Comparison of ENCODE assay signal across 8 mouse cellular contexts in the genomic region with DNA sequence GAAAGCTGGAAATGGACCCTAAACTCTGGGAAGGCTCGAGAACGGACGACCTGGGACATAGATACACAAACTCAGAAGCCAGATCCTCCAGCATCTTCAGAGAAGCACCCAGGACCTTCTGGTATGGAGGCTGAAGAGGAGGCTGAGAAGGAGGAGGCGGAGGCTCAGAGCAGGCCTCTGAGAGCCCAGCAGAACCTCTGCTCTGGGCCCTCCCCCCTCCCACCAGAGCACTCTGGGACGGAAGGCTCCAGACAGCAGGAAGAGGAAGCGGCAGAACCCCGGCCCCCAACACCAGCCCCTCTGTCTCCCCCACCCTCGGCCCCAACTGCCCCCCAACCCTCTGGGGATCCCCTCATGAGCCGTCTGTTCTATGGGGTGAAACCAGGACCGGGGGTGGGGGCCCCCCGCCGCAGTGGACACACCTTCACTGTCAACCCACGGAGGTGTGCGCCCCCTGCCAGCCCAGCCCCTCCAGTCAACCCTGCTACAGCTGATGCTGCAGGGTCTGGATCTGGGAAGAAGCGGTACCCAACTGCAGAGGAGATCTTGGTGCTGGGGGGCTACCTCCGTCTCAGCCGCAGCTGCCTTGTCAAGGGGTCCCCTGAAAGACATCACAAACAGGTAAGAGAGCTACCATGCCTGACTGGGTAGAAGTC. TPM values are rescaled to one million over a fixed set of nuclear protein-coding genes. Genes with fewer than 3 reads are reported as not detected.
A peak's percentile ranks its signal among the peaks of the same experiment; 100 is the strongest.
DNase-seq lines count a peak whose midpoint lies in the region; ATAC-seq and TF ChIP-seq lines count a peak whose summit lies in the region.

No protein-coding gene starts in this region.

- H3K9me3 ChIP-seq in forebrain, embryonic 10.5 days, result peaks cover 6% of the 10 kb centered on the region
- H3K9me3 ChIP-seq in hindbrain, postnatal 0 days (ENCODE audit: low read length), result no peaks in the 10 kb centered on the region

- no peaks in the 10 kb centered on the region for H3K36me3 ChIP-seq in testis, adult 2 months (ENCODE audit: control insufficient read depth, insufficient read depth, low read length)
- peaks cover 63% of the 10 kb centered on the region for H3K36me3 ChIP-seq in forebrain, embryonic 10.5 days (replicated peaks)
- no peaks in the 10 kb centered on the region for H3K36me3 ChIP-seq in hindbrain, postnatal 0 days (ENCODE audit: insufficient read depth, low read length)

- peak overlapping the region; percentile 92 for H3K4me3 ChIP-seq in testis, adult 2 months (ENCODE audit: control insufficient read depth, low read depth, low read length)
- H3K4me3 ChIP-seq in forebrain, embryonic 10.5 days, result peak overlapping the region; percentile 77
- peak overlapping the region; percentile 56 for H3K4me3 ChIP-seq in hindbrain, postnatal 0 days (ENCODE audit: low read length)
- H3K4me3 ChIP-seq in lung, adult 2 months (replicated peaks; ENCODE audit: extremely low read depth, low read depth, low read length), result peak overlapping the region; percentile 93
- peak overlapping the region; percentile 53 for H3K4me3 ChIP-seq in olfactory bulb, adult 2 months (ENCODE audit: insufficient read depth, low read depth, low read length)

- no peak for DNase-seq in testis, postnatal 14 days (ENCODE audit: low spot score)
- DNase-seq in forebrain, embryonic 10.5 days (ENCODE audit: extremely low spot score, low spot score), result no peak
- DNase-seq in hindbrain, postnatal 0 days (ENCODE audit: low spot score), result no peak
- DNase-seq in lung, adult 2 months, result peak; percentile 34
- no peak for DNase-seq in ovary, postnatal 10 days (ENCODE audit: low spot score)
- DNase-seq in cerebellum, postnatal 4 days (ENCODE audit: low spot score in 2 of 2), result no peak

- 36% methylated on average over 17 of the region's 17 CpGs for WGBS in forebrain, embryonic 10.5 days
- 25% methylated on average over 16 of the region's 17 CpGs for WGBS in hindbrain, postnatal 0 days
- 14% methylated on average over 17 of the region's 17 CpGs for WGBS in lung, adult 2 months
- WGBS in olfactory bulb, adult 2 months, result 43% methylated on average over 17 of the region's 17 CpGs

- peak overlapping the region; percentile 93 for H3K4me2 ChIP-seq in hindbrain, postnatal 0 days (ENCODE audit: low read depth, low read length)

- H3K9ac ChIP-seq in hindbrain, postnatal 0 days (replicated peaks; ENCODE audit: low read length), result peak overlapping the region; percentile 84

- TF ChIP-seq CTCF in testis, adult 2 months (IDR thresholded peaks at IDR 0.05; ENCODE audit: control insufficient read depth, insufficient read depth, insufficient replicate concordance, low read depth, low read length), result no peak
- no peak for TF ChIP-seq CTCF in hindbrain, postnatal 0 days (IDR thresholded peaks at IDR 0.05; ENCODE audit: low read depth)
- TF ChIP-seq CTCF in lung, adult 2 months (IDR thresholded peaks at IDR 0.05; ENCODE audit: insufficient read depth, low read length), result no peak
- TF ChIP-seq CTCF in olfactory bulb, adult 2 months (IDR thresholded peaks at IDR 0.05; ENCODE audit: insufficient read depth, low read depth, low read length), result no peak

- H3K27ac ChIP-seq in testis, adult 2 months (ENCODE audit: control insufficient read depth, insufficient read depth, low read depth, low read length), result peak overlapping the region; percentile 34; the same call in 1 of the 2 replicates
- H3K27ac ChIP-seq in forebrain, embryonic 10.5 days, result peak overlapping the region; percentile 96
- peak overlapping the region; percentile 95 for H3K27ac ChIP-seq in hindbrain, postnatal 0 days
- H3K27ac ChIP-seq in olfactory bulb, adult 2 months (ENCODE audit: insufficient read depth, low read depth, low read length), result peak overlapping the region; percentile 17; the same call in 1 of the 2 replicates

- peaks cover 9% of the 10 kb centered on the region for H3K27me3 ChIP-seq in testis, adult 2 months (ENCODE audit: control insufficient read depth, insufficient read depth, low read length)
- H3K27me3 ChIP-seq in forebrain, embryonic 10.5 days (ENCODE audit: poor library complexity, severe bottlenecking), result no peaks in the 10 kb centered on the region
- no peaks in the 10 kb centered on the region for H3K27me3 ChIP-seq in hindbrain, postnatal 0 days (ENCODE audit: insufficient read depth, low read length)

- TF ChIP-seq POLR2A in testis, adult 2 months (IDR thresholded peaks at IDR 0.05; ENCODE audit: control insufficient read depth, low read depth, low read length), result no peak
- TF ChIP-seq POLR2A in lung, adult 2 months (IDR thresholded peaks at IDR 0.05; ENCODE audit: borderline replicate concordance, extremely low read depth, low read depth, low read length), result no peak; the same call in 1 of the 2 replicates
- no peak for TF ChIP-seq POLR2A in olfactory bulb, adult 2 months (IDR thresholded peaks at IDR 0.05; ENCODE audit: insufficient read depth, low read depth, low read length)

- peaks cover 39% of the 10 kb centered on the region for H3K4me1 ChIP-seq in testis, adult 2 months (ENCODE audit: control insufficient read depth, insufficient read depth, low read length)
- peaks cover 80% of the 10 kb centered on the region for H3K4me1 ChIP-seq in forebrain, embryonic 10.5 days
- peaks cover 19% of the 10 kb centered on the region for H3K4me1 ChIP-seq in hindbrain, postnatal 0 days (ENCODE audit: insufficient read depth, low read length)
- H3K4me1 ChIP-seq in lung, adult 2 months (ENCODE audit: control insufficient read depth, insufficient read depth, low read length), result peaks cover 11% of the 10 kb centered on the region; the same call in 1 of the 2 replicates
- H3K4me1 ChIP-seq in olfactory bulb, adult 2 months (ENCODE audit: control insufficient read depth, insufficient read depth, low read length), result peaks cover 47% of the 10 kb centered on the region

- ATAC-seq in hindbrain, postnatal 0 days, result no peak

RNA-seq across cellular contexts. Expression of a gene that starts 2.9 kb away (rescaled TPM):
- 34.1 and 36.8 TPM in 2 replicates for polyA plus RNA-seq in testis, adult 2 months (2012; rRNA removed)
- polyA plus RNA-seq in forebrain, embryonic 10.5 days (2016; fragmentation: Nextera tagmentation; extraction: Ambion mirVana), result 21.3 and 21.6 TPM in 2 replicates
- 32.0 and 34.3 TPM in 2 replicates for total RNA-seq in hindbrain, postnatal 0 days (2014; rRNA removed)
- 18.4 and 19.3 TPM in 2 replicates for polyA plus RNA-seq in hindbrain, postnatal 0 days (2015; fragmentation: Nextera tagmentation; extraction: Ambion mirVana)
- polyA plus RNA-seq in lung, adult 2 months (2012; rRNA removed), result 53.9 and 61.5 TPM in 2 replicates
- polyA plus RNA-seq in olfactory bulb, adult 2 months (2012; ENCODE audit: insufficient read depth, insufficient read length, low replicate concordance, missing spikeins), result not detected in 2 replicates

RNA-seq across cellular contexts. Expression of a gene that starts 7.2 kb away (rescaled TPM):
- polyA plus RNA-seq in testis, adult 2 months (2012; rRNA removed), result 179 and 201 TPM in 2 replicates
- 81.9 and 84.0 TPM in 2 replicates for polyA plus RNA-seq in forebrain, embryonic 10.5 days (2016; fragmentation: Nextera tagmentation; extraction: Ambion mirVana)
- total RNA-seq in hindbrain, postnatal 0 days (2014; rRNA removed), result 14.7 and 27.2 TPM in 2 replicates
- polyA plus RNA-seq in hindbrain, postnatal 0 days (2015; fragmentation: Nextera tagmentation; extraction: Ambion mirVana), result 24.6 and 25.7 TPM in 2 replicates
- polyA plus RNA-seq in lung, adult 2 months (2012; rRNA removed), result 16.5 and 26.2 TPM in 2 replicates
- polyA plus RNA-seq in olfactory bulb, adult 2 months (2012; ENCODE audit: insufficient read depth, insufficient read length, low replicate concordance, missing spikeins), result not detected in 2 replicates

RNA-seq across cellular contexts. Expression of a gene that starts 11.3 kb away (rescaled TPM):
- polyA plus RNA-seq in testis, adult 2 months (2012; rRNA removed), result 81.3 and 89.0 TPM in 2 replicates
- polyA plus RNA-seq in forebrain, embryonic 10.5 days (2016; fragmentation: Nextera tagmentation; extraction: Ambion mirVana), result 59.6 and 60.3 TPM in 2 replicates
- total RNA-seq in hindbrain, postnatal 0 days (2014; rRNA removed), result 31.3 and 33.2 TPM in 2 replicates
- polyA plus RNA-seq in hindbrain, postnatal 0 days (2015; fragmentation: Nextera tagmentation; extraction: Ambion mirVana), result 22.9 and 23.1 TPM in 2 replicates
- 62.8 and 70.1 TPM in 2 replicates for polyA plus RNA-seq in lung, adult 2 months (2012; rRNA removed)
- not detected in 2 replicates for polyA plus RNA-seq in olfactory bulb, adult 2 months (2012; ENCODE audit: insufficient read depth, insufficient read length, low replicate concordance, missing spikeins)

RNA-seq across cellular contexts. Expression of a gene that starts 27.0 kb away (rescaled TPM):
- 73.7 and 81.1 TPM in 2 replicates for polyA plus RNA-seq in testis, adult 2 months (2012; rRNA removed)
- polyA plus RNA-seq in forebrain, embryonic 10.5 days (2016; fragmentation: Nextera tagmentation; extraction: Ambion mirVana), result 26.9 and 29.3 TPM in 2 replicates
- total RNA-seq in hindbrain, postnatal 0 days (2014; rRNA removed), result 14.7 and 26.7 TPM in 2 replicates
- 3.9 and 4.1 TPM in 2 replicates for polyA plus RNA-seq in hindbrain, postnatal 0 days (2015; fragmentation: Nextera tagmentation; extraction: Ambion mirVana)
- polyA plus RNA-seq in lung, adult 2 months (2012; rRNA removed), result 6.8 and 8.2 TPM in 2 replicates
- 41.3 TPM in 1 of 2 replicates, not detected in the other for polyA plus RNA-seq in olfactory bulb, adult 2 months (2012; ENCODE audit: insufficient read depth, insufficient read length, low replicate concordance, missing spikeins)

RNA-seq across cellular contexts. Expression of a gene that starts 28.9 kb away (rescaled TPM):
- polyA plus RNA-seq in testis, adult 2 months (2012; rRNA removed), result 144 and 172 TPM in 2 replicates
- 29.8 and 32.4 TPM in 2 replicates for polyA plus RNA-seq in forebrain, embryonic 10.5 days (2016; fragmentation: Nextera tagmentation; extraction: Ambion mirVana)
- total RNA-seq in hindbrain, postnatal 0 days (2014; rRNA removed), result 39.8 and 49.2 TPM in 2 replicates
- polyA plus RNA-seq in hindbrain, postnatal 0 days (2015; fragmentation: Nextera tagmentation; extraction: Ambion mirVana), result 69.0 and 74.3 TPM in 2 replicates
- 36.1 and 38.1 TPM in 2 replicates for polyA plus RNA-seq in lung, adult 2 months (2012; rRNA removed)
- polyA plus RNA-seq in olfactory bulb, adult 2 months (2012; ENCODE audit: insufficient read depth, insufficient read length, low replicate concordance, missing spikeins), result not detected in 2 replicates

Comparison
In these comparisons a context has a peak if more than half of its experiments do, and no peak if none do; other contexts are left out.
1. H3K27ac ChIP-seq: peak in every context shown above with its lines; median percentile 96 in forebrain, embryonic 10.5 days; 95 in hindbrain, postnatal 0 days; 34 in testis, adult 2 months; 17 in olfactory bulb, adult 2 months.
2. RNA of a gene that starts 2.9 kb away (polyA plus RNA-seq): 53.9 to 61.5 TPM in lung, adult 2 months, 34.1 to 36.8 TPM in testis, adult 2 months, 21.3 to 21.6 TPM in forebrain, embryonic 10.5 days and 18.4 to 19.3 TPM in hindbrain, postnatal 0 days; not detected in olfactory bulb, adult 2 months; every median in the first group is over 10 times any median in the second.
3. RNA of a gene that starts 11.3 kb away (polyA plus RNA-seq): 81.3 to 89.0 TPM in testis, adult 2 months, 62.8 to 70.1 TPM in lung, adult 2 months, 59.6 to 60.3 TPM in forebrain, embryonic 10.5 days and 22.9 to 23.1 TPM in hindbrain, postnatal 0 days; not detected in olfactory bulb, adult 2 months; every median in the first group is over 10 times any median in the second.
4. Peak in every context shown above with its lines, with median percentiles within 50 percentile points of each other: H3K4me3 ChIP-seq.